Mouse (Mus musculus) limb, embryonic 11.5 days (tissue): ENCODE data around the gene Pip5k1a. TPM values are rescaled to one million over a fixed set of nuclear protein-coding genes. Genes with fewer than 3 reads are reported as not detected.

Experiments
- ATAC-seq: fragments of 200-750 bp; cut with Nextera tagmentation; 2 replicates; pipeline ENCODE4 v1.8.0; 2017; ENCODE audit warnings: low read depth; ENCODE audit not compliant: insufficient number of reproducible peaks, low FRiP score, low TSS enrichment
- DNase-seq: peaks from one replicate; pipeline ENCODE4 v3.0.0-alpha.2; 2015; ENCODE audit warnings: low spot score
- H3K27ac ChIP-seq: fragments of 300-500 bp; sonication (generic); replicated peaks from 2 replicates; pipeline ENCODE4 v1.5.1; 2014; ENCODE audit warnings: low read depth, mild to moderate bottlenecking, low read length
- H3K27me3 ChIP-seq: fragments of 300-500 bp; sonication (generic); 2 replicates; pipeline ENCODE4 v1.6.1; 2014; ENCODE audit warnings: mild to moderate bottlenecking, low read length, mixed read lengths; ENCODE audit not compliant: control insufficient read depth, insufficient read depth
- H3K36me3 ChIP-seq: fragments of 300-500 bp; sonication (generic); 2 replicates; pipeline ENCODE4 v1.6.1; 2014; ENCODE audit warnings: mild to moderate bottlenecking, low read length, moderate library complexity, mixed read lengths; ENCODE audit not compliant: control insufficient read depth, insufficient read depth
- H3K4me1 ChIP-seq: fragments of 300-500 bp; sonication (generic); 2 replicates; pipeline ENCODE4 v1.6.1; 2014; ENCODE audit warnings: low read length, mixed read lengths; ENCODE audit not compliant: control insufficient read depth, insufficient read depth
- H3K4me2 ChIP-seq: fragments of 300-500 bp; sonication (generic); 2 replicates; pipeline ENCODE4 v1.6.1; 2014; ENCODE audit warnings: low read depth, mild to moderate bottlenecking, moderate library complexity; ENCODE audit not compliant: severe bottlenecking
- H3K4me3 ChIP-seq: fragments of 300-500 bp; sonication (generic); 2 replicates; pipeline ENCODE4 v1.5.1; 2014; ENCODE audit warnings: low read depth, low read length
- H3K9ac ChIP-seq: fragments of 300-500 bp; sonication (generic); 2 replicates; pipeline ENCODE4 v1.6.1; 2014; ENCODE audit warnings: mild to moderate bottlenecking, low read length
- H3K9me3 ChIP-seq: fragments of 300-500 bp; sonication (generic); 2 replicates; pipeline ENCODE4 v1.6.1; 2016; ENCODE audit warnings: low read length; ENCODE audit not compliant: control insufficient read depth
- WGBS: fragments of 180-500 bp; shearing (Covaris S2); extraction: QIAGEN DNeasy Blood & Tissue Kit; methylation state at CpG from one replicate; pipeline ENCODE4 v1.1.7; 2014; 5-methylcytosine and 5-hydroxymethylcytosine counted together
- polyA plus RNA-seq: library from polyadenylated mRNA; unstranded; fragments of >200 nt; fragmentation: Nextera tagmentation; extraction: Ambion mirVana; gene quantifications from 2 replicates; pipeline ENCODE4 v1.2.1, GENCODE M21; 2014

Gene Pip5k1a
- 15.4 and 17.3 TPM in 2 replicates for polyA plus RNA-seq

DNA sequence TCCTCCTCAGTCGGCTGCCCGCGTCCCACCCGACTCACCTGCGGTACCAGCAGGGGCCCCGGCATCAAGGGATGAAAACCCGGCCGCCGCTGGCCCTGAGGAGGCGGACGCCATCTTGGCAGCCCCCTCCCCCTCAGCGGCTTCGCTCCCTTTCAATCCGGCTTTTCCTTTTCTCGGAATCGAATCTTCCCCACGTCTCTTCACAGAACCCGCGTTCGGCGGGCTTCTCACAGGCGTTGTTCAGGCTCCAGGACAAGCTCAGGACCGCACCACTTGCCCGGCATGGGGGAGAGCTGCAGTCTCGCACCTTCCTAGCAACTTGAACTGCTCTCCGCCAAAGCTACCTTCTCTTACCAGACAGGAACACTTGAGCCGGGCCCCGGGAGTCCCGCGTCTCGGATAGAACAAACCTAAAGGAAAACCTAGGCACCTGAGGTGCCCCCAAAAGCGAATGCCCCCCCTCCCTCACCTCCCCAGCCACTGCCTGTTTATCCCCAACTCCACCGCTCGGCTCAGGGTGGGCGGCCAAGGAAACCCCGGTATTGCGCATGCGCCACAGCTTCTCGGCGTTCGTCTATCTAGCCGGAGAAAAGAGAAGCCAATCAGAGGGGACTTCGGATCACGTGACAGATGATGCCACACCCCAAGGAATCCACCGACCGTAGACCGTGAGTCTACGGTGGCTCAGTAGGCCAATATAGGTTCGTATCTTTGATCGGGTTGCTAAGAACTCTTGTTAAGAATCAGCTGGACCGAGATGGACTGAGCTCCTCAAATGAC, at the start of gene Pip5k1a:
Pip5k1a (minus strand) TSS at position 593 of the 780 bp plus-strand sequence.
- WGBS = under 1% methylated on average over 51 of the region's 51 CpGs
- no peaks in the 10 kb centered on the region for H3K27me3 ChIP-seq
- peak; percentile 98 for DNase-seq
- peak within 1 kb of the TSS; percentile 97 for H3K4me3 ChIP-seq
- H3K9me3 ChIP-seq = no peaks in the 10 kb centered on the region
- H3K4me1 ChIP-seq = peaks cover 7% of the 10 kb centered on the region
- H3K27ac ChIP-seq = peak within 1 kb of the TSS; percentile 56; the same call in 1 of the 2 replicates
- no peaks in the 10 kb centered on the region for H3K36me3 ChIP-seq
- peak; percentile 89 for ATAC-seq
- peak within 1 kb of the TSS; percentile 83 for H3K4me2 ChIP-seq
- H3K9ac ChIP-seq = peak within 1 kb of the TSS; percentile 91

DNA sequence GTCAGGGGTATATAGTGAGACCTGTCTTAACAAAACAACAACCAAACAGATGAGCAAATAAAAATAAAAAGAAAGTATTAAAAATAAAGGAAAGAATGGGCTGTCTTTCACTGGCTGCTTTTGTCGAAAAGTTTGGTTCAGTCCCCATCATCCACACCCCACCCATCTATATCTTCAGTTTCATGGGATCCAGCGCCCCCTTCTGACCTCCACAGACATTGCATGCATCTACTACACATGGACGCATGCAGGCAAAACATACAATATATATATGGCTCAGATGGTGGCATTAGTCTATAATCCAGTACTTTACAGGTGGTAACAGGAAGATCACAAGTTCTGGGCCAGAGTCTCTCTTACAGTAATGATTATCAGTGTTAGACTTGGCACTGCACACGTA, 47.1 kb upstream of the Pip5k1a start:
- WGBS = 48% methylated on average over 4 of the region's 4 CpGs
- Histone ChIP-seq H3K4me3 (no peak overlapping the region), H3K9me3 (no peaks in the 10 kb centered on the region), H3K9ac (no peak overlapping the region), H3K4me1 (no peaks in the 10 kb centered on the region), H3K27ac (no peak overlapping the region), H3K27me3 (no peaks in the 10 kb centered on the region), H3K36me3 (no peaks in the 10 kb centered on the region), H3K4me2 (no peak overlapping the region)
- DNase-seq (peak; percentile 44), ATAC-seq (no peak)

DNA sequence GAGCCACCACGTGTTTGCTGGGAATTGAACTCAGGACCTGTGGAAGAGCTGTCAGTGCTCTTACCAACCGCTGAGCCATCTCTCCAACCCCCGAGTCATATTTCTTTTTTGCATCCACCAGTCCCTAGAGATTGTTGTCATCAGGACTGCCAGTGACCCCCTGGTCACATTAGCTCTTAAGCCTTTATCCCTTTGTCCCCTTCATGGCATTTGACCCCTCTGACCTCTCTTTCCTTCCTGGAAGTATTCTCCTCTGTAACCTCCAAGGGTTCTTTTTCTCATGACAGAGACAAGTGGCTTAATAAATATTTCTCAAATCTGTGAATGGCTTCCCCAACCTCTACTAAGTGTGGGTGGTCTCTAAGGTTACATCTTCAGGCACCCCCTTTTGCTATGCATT, 41.2 kb upstream of the Pip5k1a start:
- no peaks in the 10 kb centered on the region for H3K9me3 ChIP-seq

DNA sequence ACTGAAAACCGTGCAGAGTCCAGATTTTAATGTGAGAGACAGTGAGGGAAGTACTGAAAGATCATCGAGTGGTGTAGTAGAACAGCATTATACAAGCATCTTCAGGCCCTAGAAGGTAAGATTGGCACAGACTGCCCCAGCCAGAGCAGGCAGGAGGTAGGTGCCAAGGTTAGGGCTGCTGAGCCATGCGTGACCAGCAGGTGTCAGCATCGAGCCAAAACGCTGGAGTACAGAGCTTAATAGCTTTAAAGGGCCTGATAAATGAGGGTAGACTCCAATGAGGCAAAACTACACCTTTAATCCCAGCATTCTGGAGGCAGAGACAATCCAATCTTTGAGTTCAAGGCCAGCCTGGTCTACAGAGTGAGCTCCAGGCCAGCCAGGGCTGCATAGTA, 35.9 kb upstream of the Pip5k1a start:
- Histone ChIP-seq H3K4me2 (no peak overlapping the region), H3K9me3 (no peaks in the 10 kb centered on the region), H3K9ac (no peak overlapping the region), H3K4me1 (no peaks in the 10 kb centered on the region), H3K36me3 (no peaks in the 10 kb centered on the region), H3K4me3 (no peak overlapping the region), H3K27ac (no peak overlapping the region), H3K27me3 (no peaks in the 10 kb centered on the region)
- WGBS = 8% methylated on average over 5 of the region's 5 CpGs
- 0 out of 2 replicates have a peak, but pooled peaks have one; percentile 26 for ATAC-seq
- DNase-seq = peak; percentile 91

More for the DNA sequence above, 41.2 kb upstream of the Pip5k1a start:
- Histone ChIP-seq H3K27me3 (no peaks in the 10 kb centered on the region), H3K4me2 (no peak overlapping the region), H3K36me3 (no peaks in the 10 kb centered on the region), H3K4me3 (no peak overlapping the region), H3K4me1 (no peaks in the 10 kb centered on the region), H3K9ac (no peak overlapping the region), H3K27ac (no peak overlapping the region)
- ATAC-seq (no peak), DNase-seq (no peak)
- WGBS = 65% methylated on average over 3 of the region's 3 CpGs

DNA sequence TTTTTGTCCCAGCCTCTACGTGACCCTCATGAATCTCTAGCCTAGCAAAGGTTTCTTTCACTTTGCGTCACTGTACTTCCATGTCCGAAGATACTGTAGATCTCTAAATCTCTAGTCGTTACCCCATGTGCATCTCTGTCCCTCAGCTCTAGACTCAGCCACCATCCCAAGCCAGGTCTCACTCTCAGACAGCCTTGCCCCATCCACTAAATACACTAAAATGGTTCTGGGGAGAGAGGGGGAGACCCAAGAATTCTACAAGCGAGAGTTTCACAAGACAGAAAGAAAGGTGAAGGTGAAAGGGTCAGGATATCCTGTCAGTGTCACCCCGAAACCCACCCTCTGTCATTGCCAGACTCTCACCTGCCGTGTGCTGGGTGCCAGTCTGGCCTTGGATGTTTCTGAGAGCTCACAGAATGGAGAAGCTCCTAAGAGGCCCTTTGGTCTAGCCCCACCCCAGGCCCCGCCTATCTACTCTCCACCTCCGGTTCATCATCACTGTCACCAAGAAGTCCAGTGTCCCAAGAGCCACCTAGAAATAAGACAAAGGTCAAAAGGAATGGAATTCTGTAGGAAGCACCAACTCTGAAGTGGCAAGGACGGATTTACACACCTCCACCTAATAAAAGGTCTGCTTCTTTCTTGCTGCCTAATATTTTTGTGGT, 35.4 kb upstream of the Pip5k1a start, which contains the start of gene Tnfaip8l2:
Tnfaip8l2 (minus strand) TSS at position 409 of the 665 bp plus-strand sequence.
- H3K9me3 ChIP-seq = no peaks in the 10 kb centered on the region
- no peaks in the 10 kb centered on the region for H3K36me3 ChIP-seq
- no peak within 1 kb of the TSS for H3K4me3 ChIP-seq
- no peak within 1 kb of the TSS for H3K4me2 ChIP-seq
- DNase-seq (no peak), ATAC-seq (no peak)
- H3K4me1 ChIP-seq = no peaks in the 10 kb centered on the region
- no peaks in the 10 kb centered on the region for H3K27me3 ChIP-seq
- 83% methylated on average over 10 of the region's 10 CpGs for WGBS
- H3K9ac ChIP-seq = no peak within 1 kb of the TSS
- no peak within 1 kb of the TSS for H3K27ac ChIP-seq

DNA sequence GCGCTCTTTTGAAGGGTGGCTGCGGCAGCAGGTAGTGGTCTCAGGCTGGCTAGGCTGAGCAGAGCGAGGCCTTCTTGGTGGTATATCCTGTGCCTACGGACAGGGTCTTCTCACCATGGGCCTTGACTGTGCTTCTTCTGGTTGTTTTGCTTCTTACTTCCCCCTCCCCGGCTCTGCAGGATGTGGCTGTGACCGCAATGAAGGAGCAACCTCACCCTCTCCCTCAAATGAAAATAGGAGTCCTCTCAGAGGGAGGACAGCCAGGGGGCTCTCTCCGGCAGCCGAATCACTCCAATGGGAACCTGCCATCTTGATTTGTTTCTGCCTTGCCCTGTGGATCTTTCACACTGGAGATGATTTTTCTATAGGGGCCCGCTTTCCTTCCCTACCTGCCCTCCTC, 34.7 kb upstream of the Pip5k1a start:
- no peak for ATAC-seq
- Histone ChIP-seq H3K27ac (no peak overlapping the region), H3K9me3 (no peaks in the 10 kb centered on the region), H3K27me3 (no peaks in the 10 kb centered on the region), H3K4me3 (no peak overlapping the region), H3K9ac (no peak overlapping the region), H3K4me2 (no peak overlapping the region), H3K4me1 (no peaks in the 10 kb centered on the region), H3K36me3 (no peaks in the 10 kb centered on the region)
- 95% methylated on average over 9 of the region's 9 CpGs for WGBS
- DNase-seq = no peak

DNA sequence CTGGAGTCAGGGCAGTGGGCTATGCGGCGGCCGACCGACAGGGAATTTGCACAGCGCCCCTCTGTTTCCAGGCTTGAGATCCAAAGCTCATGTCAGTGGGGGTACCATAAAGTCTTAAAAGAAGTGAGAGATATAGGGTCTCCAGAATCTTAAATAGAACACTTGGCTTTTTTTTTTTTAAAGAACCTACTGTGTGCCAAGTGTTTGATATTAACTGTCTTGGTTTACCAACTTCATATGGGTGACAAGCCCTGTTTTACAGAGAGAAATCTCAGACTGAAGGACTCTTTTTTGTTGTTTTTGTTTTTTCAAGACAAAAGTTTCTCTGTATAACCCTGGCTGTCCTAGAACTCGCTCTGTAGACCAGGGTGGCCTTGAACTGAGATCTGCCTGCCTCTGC, 34.1 kb upstream of the Pip5k1a start:
- DNase-seq (no peak), ATAC-seq (no peak)
- H3K36me3 ChIP-seq = no peaks in the 10 kb centered on the region
- H3K9ac ChIP-seq = no peak overlapping the region
- 87% methylated on average over 6 of the region's 6 CpGs for WGBS
- H3K27ac ChIP-seq = no peak overlapping the region
- no peaks in the 10 kb centered on the region for H3K4me1 ChIP-seq
- H3K9me3 ChIP-seq = no peaks in the 10 kb centered on the region
- H3K4me3 ChIP-seq = no peak overlapping the region
- H3K4me2 ChIP-seq = no peak overlapping the region
- no peaks in the 10 kb centered on the region for H3K27me3 ChIP-seq

DNA sequence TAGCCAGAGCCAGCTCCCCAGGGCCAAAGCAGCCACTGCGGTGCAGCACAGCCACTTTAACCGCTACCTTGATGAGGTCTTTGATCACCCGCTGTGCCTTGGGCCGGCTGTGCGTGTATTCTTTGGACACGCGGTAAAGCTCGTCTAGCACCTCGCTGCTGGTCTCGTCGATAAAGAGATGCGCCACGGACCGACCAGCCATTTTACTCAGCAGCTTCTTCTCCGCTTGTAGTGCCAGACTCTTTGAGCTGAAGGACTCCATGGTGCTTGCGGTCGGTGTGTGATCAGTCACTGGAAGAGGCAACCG, 33.5 kb upstream of the Pip5k1a start:
- no peaks in the 10 kb centered on the region for H3K9me3 ChIP-seq
- H3K4me2 ChIP-seq = no peak overlapping the region
- DNase-seq (no peak), ATAC-seq (no peak)
- H3K27ac ChIP-seq = no peak overlapping the region
- no peaks in the 10 kb centered on the region for H3K27me3 ChIP-seq
- no peak overlapping the region for H3K9ac ChIP-seq
- no peaks in the 10 kb centered on the region; the same call in 1 of the 2 replicates for H3K4me1 ChIP-seq
- H3K36me3 ChIP-seq = no peaks in the 10 kb centered on the region
- 61% methylated on average over 18 of the region's 18 CpGs for WGBS
- H3K4me3 ChIP-seq = no peak overlapping the region
